Mouse (Mus musculus): ENCODE data around the gene Gm48551. TPM values are rescaled to one million over a fixed set of nuclear protein-coding genes. Genes with fewer than 3 reads are reported as not detected.

Gm48551 gene
- polyA plus RNA-seq, 1 experiment: 4.8 TPM

DNA sequence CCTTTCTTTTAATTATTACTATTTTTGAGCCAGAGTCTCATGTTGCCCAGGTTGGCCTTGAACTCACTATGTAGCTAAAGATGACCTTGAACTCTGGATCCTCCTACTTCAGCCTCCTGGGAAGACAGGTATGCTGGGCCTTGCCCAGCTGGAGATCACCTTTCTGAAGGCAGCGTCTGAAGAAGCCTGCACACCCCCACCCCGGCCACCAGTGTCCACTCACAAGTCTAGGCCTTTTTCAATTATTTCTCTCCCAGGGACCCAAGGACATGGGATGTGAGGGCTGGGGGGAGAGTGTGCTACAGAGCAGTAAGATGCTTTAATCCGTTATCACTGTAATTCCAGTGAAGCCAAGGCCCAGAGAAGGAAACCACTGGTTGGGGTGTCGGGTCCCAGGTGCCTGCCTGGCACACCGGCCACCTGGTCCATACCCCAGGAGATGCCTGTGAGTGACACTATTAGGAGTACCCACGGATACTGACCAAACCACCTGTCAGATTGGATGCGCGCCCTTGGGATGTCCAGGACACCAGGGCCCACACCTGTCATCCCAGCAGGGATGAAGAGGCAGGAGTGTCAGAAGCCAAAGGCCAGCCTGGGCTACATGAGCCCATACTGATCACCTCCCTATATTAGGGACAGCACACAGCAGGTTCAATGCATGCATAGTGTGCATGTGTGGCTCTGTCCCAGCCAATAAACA lies 43.7 kb downstream of the Gm48551 start:
- Histone ChIP-seq H3K36me3 (ENCODE audit: control insufficient read depth, insufficient read depth, low read length) (no peaks in the 10 kb centered on the region), H3K4me1 (ENCODE audit: control insufficient read depth, insufficient read depth, insufficient read length, low read length) (peaks cover 22% of the 10 kb centered on the region), H3K27ac (ENCODE audit: insufficient read depth, low read depth, low read length) (no peak overlapping the region), H3K27me3 (ENCODE audit: control insufficient read depth, insufficient read depth, low read length) (no peaks in the 10 kb centered on the region), H3K4me3 (ENCODE audit: low read depth, low read length) (no peak overlapping the region)
- WGBS: 89% methylated on average over 8 of the region's 8 CpGs
- TF ChIP-seq POLR2A (IDR thresholded peaks at IDR 0.05; ENCODE audit: low read depth, low read length) (no peak), CTCF (IDR thresholded peaks at IDR 0.05; ENCODE audit: extremely low read depth, insufficient read length, insufficient replicate concordance, low read depth, low read length) (no peak)

DNA sequence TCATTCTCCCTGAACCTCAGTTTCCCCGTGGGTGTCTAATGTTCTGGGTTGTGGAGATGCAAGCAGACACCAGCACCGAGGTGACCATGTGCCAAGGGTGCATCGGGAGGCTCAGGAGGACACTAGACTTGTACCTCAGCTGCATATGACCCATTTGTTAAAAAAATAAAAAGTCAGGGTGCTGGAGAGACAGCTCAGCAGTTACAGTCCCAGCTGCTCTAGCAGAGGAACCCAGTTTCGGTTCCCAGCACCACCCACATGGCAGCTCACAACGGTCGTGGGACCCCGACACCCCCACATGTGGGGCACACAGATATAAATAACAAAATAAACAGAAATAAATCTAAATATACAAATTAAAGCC lies 44.2 kb downstream of the Gm48551 start:
- Histone ChIP-seq H3K27ac (ENCODE audit: insufficient read depth, low read depth, low read length) (no peak overlapping the region), H3K4me1 (ENCODE audit: control insufficient read depth, insufficient read depth, insufficient read length, low read length) (peaks cover 27% of the 10 kb centered on the region), H3K4me3 (ENCODE audit: low read depth, low read length) (no peak overlapping the region), H3K36me3 (ENCODE audit: control insufficient read depth, insufficient read depth, low read length) (no peaks in the 10 kb centered on the region), H3K27me3 (ENCODE audit: control insufficient read depth, insufficient read depth, low read length) (no peaks in the 10 kb centered on the region)
- TF ChIP-seq POLR2A (IDR thresholded peaks at IDR 0.05; ENCODE audit: low read depth, low read length): no peak
- no peak for TF ChIP-seq CTCF (IDR thresholded peaks at IDR 0.05; ENCODE audit: extremely low read depth, insufficient read length, insufficient replicate concordance, low read depth, low read length)
- WGBS: 88% methylated on average over 7 of the region's 7 CpGs

DNA sequence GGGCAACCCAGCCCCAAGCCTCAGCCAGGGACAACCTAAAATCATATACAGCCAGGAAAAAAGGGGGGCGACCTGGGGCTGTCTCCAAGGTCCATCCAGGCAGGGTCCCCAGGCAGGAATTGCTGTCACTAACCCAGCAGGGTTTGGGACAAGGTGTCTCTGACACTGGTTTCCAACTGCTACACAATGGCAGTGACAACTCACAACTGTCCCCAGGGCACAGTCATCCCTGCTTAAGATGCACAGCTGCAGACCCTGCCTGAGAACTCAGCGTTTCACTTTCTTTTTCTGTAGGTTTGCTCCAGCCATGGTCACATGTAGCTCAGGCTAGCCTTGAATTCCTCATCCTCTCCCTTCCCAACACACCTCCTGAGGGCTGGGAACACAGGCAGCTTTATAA lies 44.8 kb downstream of the Gm48551 start:
- Histone ChIP-seq H3K4me1 (ENCODE audit: control insufficient read depth, insufficient read depth, insufficient read length, low read length) (peaks cover 33% of the 10 kb centered on the region), H3K36me3 (ENCODE audit: control insufficient read depth, insufficient read depth, low read length) (no peaks in the 10 kb centered on the region), H3K27me3 (ENCODE audit: control insufficient read depth, insufficient read depth, low read length) (no peaks in the 10 kb centered on the region), H3K27ac (ENCODE audit: insufficient read depth, low read depth, low read length) (peak overlapping the region; percentile 76), H3K4me3 (ENCODE audit: low read depth, low read length) (no peak overlapping the region)
- TF ChIP-seq CTCF (IDR thresholded peaks at IDR 0.05; ENCODE audit: extremely low read depth, insufficient read length, insufficient replicate concordance, low read depth, low read length): no peak
- no peak for TF ChIP-seq POLR2A (IDR thresholded peaks at IDR 0.05; ENCODE audit: low read depth, low read length)
- 41% methylated on average over 2 of the region's 2 CpGs for WGBS

- peak overlapping the region; percentile 76 for H3K27ac ChIP-seq (ENCODE audit: insufficient read depth, low read depth, low read length)
- WGBS: under 1% methylated on average over 20 of the region's 20 CpGs
- no peaks in the 10 kb centered on the region for H3K36me3 ChIP-seq (ENCODE audit: control insufficient read depth, insufficient read depth, low read length)
- peaks cover 37% of the 10 kb centered on the region for H3K4me1 ChIP-seq (ENCODE audit: control insufficient read depth, insufficient read depth, insufficient read length, low read length)
- no peaks in the 10 kb centered on the region for H3K27me3 ChIP-seq (ENCODE audit: control insufficient read depth, insufficient read depth, low read length)
- H3K4me3 ChIP-seq (ENCODE audit: low read depth, low read length): peak overlapping the region; percentile 82
- no peak for TF ChIP-seq CTCF (IDR thresholded peaks at IDR 0.05; ENCODE audit: extremely low read depth, insufficient read length, insufficient replicate concordance, low read depth, low read length)
- TF ChIP-seq POLR2A (IDR thresholded peaks at IDR 0.05; ENCODE audit: low read depth, low read length): peak; percentile 51; the same call in 1 of the 2 replicates
These were observed 45.4 kb downstream of the Gm48551 start for GRCm38 (mm10) chr10:81429605-81430061.

DNA sequence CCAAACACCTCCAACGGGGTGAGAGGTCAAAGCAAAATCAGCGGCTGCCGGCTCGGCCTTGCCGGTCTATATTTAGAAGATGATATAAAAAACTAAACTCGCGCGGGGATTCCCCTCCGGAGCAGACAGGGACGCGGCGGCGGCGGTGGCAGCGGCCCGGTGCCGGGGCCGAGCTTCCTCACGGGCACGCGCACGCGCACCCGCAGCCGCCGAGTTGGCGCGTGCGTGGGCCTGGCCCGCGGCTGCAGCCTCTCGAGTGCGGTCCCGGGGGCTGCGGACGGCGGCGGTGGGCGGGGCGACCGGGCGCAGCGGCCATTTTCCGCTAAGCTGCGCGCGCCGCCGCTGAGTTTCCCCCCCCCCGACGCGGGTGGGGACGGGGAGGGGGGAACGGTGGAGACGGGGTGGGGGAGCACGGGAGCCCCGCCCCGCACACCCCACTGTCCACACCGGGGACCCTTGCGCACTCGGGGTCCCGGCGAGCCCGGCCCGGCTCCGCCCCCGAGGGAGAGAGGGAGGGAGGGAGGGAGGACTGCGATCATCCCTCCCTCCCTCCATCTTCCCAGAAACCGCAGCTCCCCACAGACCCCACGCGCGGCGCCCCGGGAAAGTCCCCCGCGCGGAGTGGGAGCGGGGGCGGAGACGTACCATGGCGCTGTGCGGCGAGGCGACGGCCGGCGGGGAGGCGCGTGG lies 46.0 kb downstream of the Gm48551 start:
- 3% methylated on average over 59 of the region's 89 CpGs for WGBS
- Histone ChIP-seq H3K4me1 (ENCODE audit: control insufficient read depth, insufficient read depth, insufficient read length, low read length) (peaks cover 39% of the 10 kb centered on the region), H3K36me3 (ENCODE audit: control insufficient read depth, insufficient read depth, low read length) (no peaks in the 10 kb centered on the region), H3K27ac (ENCODE audit: insufficient read depth, low read depth, low read length) (peak overlapping the region; percentile 76), H3K4me3 (ENCODE audit: low read depth, low read length) (peak overlapping the region; percentile 82), H3K27me3 (ENCODE audit: control insufficient read depth, insufficient read depth, low read length) (no peaks in the 10 kb centered on the region)
- TF ChIP-seq POLR2A (IDR thresholded peaks at IDR 0.05; ENCODE audit: low read depth, low read length) (no peak), CTCF (IDR thresholded peaks at IDR 0.05; ENCODE audit: extremely low read depth, insufficient read length, insufficient replicate concordance, low read depth, low read length) (no peak)

- H3K4me3 ChIP-seq (ENCODE audit: low read depth, low read length): peak overlapping the region; percentile 82
- no peaks in the 10 kb centered on the region for H3K36me3 ChIP-seq (ENCODE audit: control insufficient read depth, insufficient read depth, low read length)
- WGBS: 2% methylated on average over 53 of the region's 70 CpGs
- peaks cover 39% of the 10 kb centered on the region for H3K4me1 ChIP-seq (ENCODE audit: control insufficient read depth, insufficient read depth, insufficient read length, low read length)
- H3K27ac ChIP-seq (ENCODE audit: insufficient read depth, low read depth, low read length): 0 out of 2 replicates have a peak overlapping the region, but pooled peaks have one; percentile 33
- no peak for TF ChIP-seq CTCF (IDR thresholded peaks at IDR 0.05; ENCODE audit: extremely low read depth, insufficient read length, insufficient replicate concordance, low read depth, low read length)
- peak; percentile 10; the same call in 1 of the 2 replicates for TF ChIP-seq POLR2A (IDR thresholded peaks at IDR 0.05; ENCODE audit: low read depth, low read length)
- no peaks in the 10 kb centered on the region for H3K27me3 ChIP-seq (ENCODE audit: control insufficient read depth, insufficient read depth, low read length)
These were observed 46.7 kb downstream of the Gm48551 start for GRCm38 (mm10) chr10:81430831-81431525.

All from small intestine, adult 2 months (tissue).